Mouse (Mus musculus) fibroblast of lung, adult 2 months (primary cell): ENCODE measurements at regions not wholly inside any gene's neighbourhood (a gene's known extent, or its start where the extent isn't known, plus 50 kb on each side); places are given as distances from the start of the nearest gene placed in this dataset.

Experiments used
- DNase-seq: peaks from one replicate; pipeline ENCODE4 v3.0.0-alpha.2; 2011; ENCODE audit warnings: low read depth

- DNase-seq = no peak
These were observed 302.9 kb upstream of the Epha3 start for GRCm38 (mm10) chr16:64166676-64167407.

GRCm38 (mm10) chr16:64166036-64166435, 302.1 kb upstream of the Epha3 start:
- no peak for DNase-seq

GRCm38 (mm10) chr16:64145687-64146535, 281.9 kb upstream of the Epha3 start:
- DNase-seq = no peak
